Mouse (Mus musculus) MEL-GATA-1-ER (cell line): ENCODE results near the gene Haus2.
A peak's percentile ranks its signal among the peaks of the same experiment; 100 is the strongest.

Experiments used
- DNase-seq: peaks from one replicate; pipeline ENCODE4 v3.0.0-alpha.2; 2012; ENCODE audit warnings: low read depth; ENCODE audit errors: extremely low read depth

Haus2 gene

DNA sequence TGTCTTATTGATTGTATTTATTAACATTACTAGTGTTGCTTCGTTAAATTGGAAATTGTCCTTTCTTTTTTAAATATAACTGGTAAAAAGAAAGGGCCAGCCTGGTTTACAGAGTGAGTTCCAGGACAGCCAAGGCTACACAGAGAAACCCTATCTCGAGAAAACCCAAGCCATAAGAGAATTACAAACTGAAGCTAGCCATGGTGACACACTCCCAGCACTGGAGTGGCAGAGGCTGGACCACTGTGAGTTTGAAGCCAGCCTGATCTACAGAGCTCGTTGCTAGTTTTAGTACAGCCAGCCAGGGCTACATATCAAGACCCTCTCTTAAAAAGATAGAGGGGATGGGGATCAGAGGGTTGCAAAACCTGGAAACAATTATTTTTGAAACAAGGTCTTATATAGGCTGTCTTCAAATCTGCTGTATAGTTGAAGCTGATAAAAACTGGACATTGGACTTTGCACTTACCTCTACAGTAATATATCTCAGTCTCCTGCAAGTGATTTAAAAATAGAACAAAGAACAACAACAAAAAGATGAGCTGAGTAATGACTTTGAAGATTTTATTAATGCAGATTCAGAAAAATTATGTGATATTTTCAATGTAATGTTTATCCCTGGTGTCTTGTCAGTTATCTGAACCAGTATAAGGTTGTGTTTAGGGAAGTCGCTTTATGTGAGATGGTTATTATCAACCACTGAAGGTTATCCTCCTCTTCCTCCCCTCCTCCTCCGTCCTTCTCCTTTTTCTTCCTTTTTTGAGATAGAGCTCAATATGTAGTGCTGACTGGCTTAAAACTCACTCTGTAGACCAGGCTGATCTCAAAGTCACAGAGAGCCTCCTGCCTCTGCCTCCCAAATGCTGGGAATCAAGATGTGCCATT is 7.3 kb downstream of the Haus2 start:
- no peak for DNase-seq

GRCm38 (mm10) chr2:120619538-120619937 is 10.4 kb downstream of the Haus2 start:
- no peak for DNase-seq

DNA sequence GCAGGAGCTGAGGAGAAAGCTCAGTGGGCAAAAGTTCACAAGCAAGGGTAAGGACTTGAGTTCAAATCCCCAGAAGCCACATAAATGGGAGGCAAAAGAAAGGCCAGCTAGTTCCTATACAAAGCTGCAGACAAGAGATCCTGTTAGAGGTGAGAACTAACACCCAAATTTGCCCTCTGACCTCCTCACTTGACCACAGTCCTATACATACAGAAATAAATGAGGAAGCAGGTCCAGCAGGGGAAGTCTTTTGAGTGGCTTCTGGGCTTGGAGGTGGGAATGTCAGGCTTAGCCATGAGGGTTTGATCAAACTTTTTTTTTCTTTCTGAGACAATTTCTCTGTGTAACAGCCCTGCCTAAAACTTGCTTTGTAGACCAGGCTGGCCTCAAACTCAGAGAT is 13.7 kb downstream of the Haus2 start:
- no peak for DNase-seq

- no peak for DNase-seq
Measured at GRCm38 (mm10) chr2:120628076-120628865, 19.1 kb downstream of the Haus2 start.

GRCm38 (mm10) chr2:120628886-120629735 is 19.9 kb downstream of the Haus2 start, which contains the start of gene Stard9:
Gene Stard9, plus strand, starts transcription at chr2:120629121.
- peak; percentile 94 for DNase-seq

- DNase-seq = no peak
Measured at GRCm38 (mm10) chr2:120630246-120630645, 21.1 kb downstream of the Haus2 start.

DNA sequence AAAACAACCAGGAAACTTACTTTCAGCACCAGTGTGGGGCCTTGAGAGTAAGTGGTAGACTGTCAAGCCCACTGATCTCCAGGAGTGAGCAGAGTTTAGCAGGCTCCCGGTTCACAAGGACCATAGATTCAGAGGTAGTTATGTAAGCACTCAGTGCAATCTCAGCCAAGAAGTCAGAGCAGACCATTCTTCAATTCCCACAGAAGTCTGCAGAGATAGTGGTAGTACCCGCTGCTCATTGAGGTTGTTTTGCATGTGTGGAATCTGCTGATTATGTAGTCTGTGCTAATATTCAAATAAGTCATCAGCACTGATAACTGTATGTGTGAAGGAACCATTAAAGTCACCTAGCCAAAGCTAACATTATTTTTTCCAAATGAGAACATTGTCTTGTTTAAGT is 21.5 kb downstream of the Haus2 start:
- DNase-seq = no peak

- no peak for DNase-seq
Measured at GRCm38 (mm10) chr2:120631521-120631920, 22.3 kb downstream of the Haus2 start.

DNA sequence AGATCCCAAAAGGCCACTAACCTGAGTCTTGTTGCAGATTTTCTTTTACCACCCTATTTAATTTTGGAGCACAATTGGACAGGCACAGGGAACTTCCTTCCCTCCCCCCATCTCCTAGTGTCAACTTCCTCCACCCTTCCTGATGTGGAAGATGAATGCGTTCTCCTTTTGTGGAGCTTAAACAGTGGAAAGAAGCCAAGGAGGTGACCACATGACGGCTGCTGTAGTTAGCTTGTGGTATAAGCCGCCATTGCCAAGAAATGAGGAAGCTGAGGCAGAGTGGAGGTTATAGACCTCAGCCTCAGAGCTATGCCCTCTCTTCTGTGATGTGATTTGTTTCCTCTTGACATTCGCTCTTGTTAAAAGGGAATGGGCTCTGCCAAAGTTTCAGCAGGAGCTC is 22.8 kb downstream of the Haus2 start:
- DNase-seq = peak; percentile 96

DNA sequence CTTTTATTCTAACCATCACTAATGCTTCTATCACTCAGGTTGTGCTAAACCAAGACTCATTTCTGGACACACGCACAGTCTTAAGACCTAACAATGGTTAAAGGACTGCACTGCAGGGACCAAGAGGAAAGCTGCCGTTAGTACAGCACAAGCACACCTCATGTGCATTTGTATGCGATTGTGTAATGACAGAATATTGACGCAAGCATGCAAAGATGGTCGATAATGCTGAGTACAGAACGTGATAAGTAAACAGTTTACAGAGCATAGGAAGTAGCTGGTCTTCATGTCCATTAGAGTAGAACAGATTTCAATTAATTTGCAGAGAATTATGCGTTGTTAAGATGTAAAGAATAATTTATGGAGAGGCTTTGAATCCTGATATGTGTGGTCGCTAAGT is 31.7 kb downstream of the Haus2 start:
- no peak for DNase-seq

GRCm38 (mm10) chr2:120643836-120644235 is 34.7 kb downstream of the Haus2 start:
- DNase-seq = no peak

DNA sequence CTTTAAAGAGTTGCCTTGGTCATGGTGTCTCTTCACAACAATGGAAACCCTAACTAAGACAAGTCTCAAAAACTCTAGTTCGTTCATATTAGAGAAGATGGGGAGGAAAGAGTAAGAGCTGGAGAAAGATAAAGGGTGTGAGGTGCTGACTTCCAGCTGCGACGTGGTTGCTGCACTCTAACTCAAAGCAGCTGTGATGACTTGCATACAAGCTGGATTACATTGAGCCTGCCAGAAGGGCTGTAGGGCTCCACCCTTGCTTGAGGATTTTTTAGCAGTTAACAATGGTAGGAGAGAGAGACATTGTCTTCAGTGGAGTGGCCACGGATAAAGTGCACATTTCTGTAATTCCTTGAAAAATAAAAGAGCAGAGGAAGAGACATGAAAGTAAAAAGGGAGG is 37.6 kb downstream of the Haus2 start:
- DNase-seq = no peak

DNA sequence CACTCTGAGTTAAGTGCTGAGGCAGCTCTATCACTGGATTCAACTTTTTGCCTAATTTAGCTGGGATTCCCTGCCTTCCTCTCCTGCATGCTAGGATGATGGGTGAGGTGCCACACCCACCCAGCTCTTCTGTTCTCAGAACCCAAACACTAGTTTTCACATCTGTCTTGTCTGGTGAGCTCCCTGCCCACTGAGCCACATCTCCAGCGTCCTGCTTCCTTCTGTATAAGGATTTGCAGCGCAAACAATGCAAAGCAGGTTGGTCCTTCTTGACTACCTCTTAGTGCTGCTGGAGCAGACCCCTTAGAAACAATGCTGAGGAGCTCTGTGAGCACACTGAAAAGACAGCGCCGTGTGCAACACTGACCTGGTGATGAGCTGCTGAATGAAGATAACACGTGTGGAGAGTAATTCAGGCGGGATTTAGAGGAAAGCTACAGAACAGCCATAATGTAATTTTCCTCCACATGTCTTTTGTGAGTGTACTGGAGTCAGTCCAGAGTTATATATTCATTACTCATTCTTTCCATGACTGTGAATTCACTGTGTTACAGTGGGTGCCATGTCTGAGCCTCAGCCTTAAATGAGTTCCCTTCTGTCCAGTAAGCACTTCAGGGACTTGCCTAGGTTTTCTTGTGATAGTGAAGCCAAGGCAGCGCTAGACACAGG is 43.2 kb downstream of the Haus2 start:
- DNase-seq = no peak

GRCm38 (mm10) chr2:120652925-120653284 is 43.7 kb downstream of the Haus2 start:
- DNase-seq = no peak

GRCm38 (mm10) chr2:120654693-120655092 is 45.5 kb downstream of the Haus2 start:
- no peak for DNase-seq

DNA sequence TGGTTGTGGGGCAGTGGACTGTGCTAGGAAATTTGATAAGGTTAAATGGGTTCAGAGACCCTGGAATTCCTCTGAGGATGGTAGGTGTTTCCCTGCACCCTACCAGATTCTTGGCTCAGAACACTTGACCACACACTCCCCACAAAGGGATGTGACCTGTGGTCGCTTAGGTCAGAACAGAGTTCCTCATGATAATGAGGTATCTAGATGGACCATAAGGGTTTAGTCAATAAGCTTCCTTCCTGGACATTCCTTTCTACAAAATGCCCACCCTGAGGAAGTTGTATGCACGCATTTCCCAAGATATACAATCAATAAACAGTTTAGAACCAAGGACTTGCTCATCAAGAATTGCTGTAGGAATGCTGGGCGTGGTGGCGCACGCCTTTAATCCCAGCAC is 46.7 kb downstream of the Haus2 start:
- no peak for DNase-seq

DNA sequence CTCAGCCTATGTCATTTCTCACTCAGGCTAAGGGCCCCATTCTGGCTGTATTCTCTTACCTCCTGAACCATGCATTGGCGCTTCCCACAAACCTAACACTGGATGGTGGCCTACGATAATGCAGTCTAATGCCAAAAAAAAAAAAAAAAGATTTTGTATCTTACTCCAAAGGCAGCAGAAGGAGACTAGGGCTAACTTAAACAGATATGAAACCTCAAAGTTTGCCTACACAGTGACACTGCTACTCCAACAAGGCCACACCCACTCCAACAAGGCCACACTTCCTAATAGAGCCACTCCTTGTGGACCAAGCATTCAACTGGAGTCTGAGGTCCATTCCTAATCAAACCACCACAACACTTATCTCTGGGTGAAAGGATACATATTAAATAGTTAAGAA is 47.5 kb downstream of the Haus2 start:
- peak; percentile 83 for DNase-seq

DNA sequence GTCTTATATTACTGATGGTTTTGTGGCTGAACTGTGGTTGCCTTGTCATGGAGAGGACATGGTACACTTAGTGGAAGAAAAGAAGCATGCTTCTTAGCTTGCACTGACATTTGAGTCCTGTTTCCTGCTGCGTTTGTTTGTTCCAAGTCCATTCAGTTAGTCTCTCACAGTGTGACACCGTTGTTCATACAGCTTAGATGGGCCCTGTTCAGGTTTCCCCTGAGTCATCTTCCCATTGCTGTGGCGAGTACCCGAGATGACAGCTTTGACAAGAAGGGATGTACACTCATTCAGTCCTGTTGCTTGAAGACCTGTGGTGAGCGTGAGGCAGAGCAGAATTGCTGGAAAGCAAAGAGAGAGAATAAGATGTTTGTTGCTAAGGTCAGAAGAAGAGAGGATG is 49.3 kb downstream of the Haus2 start:
- DNase-seq = peak; percentile 42

GRCm38 (mm10) chr2:120659318-120659717 is 50.1 kb downstream of the Haus2 start:
- DNase-seq = no peak

DNA sequence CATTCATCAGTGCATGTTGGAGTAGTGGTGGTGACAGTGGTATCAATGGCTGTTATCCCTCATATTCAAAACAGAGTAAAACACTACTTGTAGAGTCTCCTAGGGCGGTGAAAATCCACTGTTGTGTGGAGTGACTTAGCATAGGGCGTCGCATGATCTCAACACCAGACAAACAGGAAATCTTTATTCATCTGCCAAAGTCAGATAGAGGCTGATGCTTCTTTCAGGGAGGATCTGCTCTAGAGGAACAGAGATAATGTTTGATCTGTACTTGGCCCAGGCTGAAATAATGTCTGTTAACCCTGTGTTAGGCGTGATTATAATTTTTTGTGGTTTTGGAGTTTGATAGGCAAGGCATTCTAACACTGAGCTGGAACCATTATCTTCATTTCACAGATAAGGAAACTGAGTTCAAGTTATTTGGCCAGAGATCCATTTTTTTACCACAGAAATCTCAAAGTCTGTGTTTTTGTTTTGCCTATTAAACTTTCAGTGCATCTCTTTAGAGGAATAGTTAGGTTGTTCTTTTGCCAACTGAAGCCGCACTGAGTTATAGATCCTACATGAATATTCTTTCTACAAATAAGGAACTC is 51.4 kb downstream of the Haus2 start:
- DNase-seq = peak; percentile 96

- no peak for DNase-seq
Measured at GRCm38 (mm10) chr2:120662766-120663165, 53.6 kb downstream of the Haus2 start.
